Mouse (Mus musculus) liver, postnatal 0 days (tissue): ENCODE measurements around the gene Rad23a.
A peak's percentile ranks its signal among the peaks of the same experiment; 100 is the strongest.

Experiments
- CTCF ChIP-seq: sonication (generic); IDR thresholded peaks from 2 replicates; pipeline ENCODE4 v1.5.1; 2016; ENCODE audit warnings: antibody characterized with exemption, low read depth
- EP300 ChIP-seq: IDR thresholded peaks from 2 replicates; pipeline ENCODE4 v1.6.1; 2016; ENCODE audit warnings: antibody characterized with exemption, low read depth, mild to moderate bottlenecking

DNA sequence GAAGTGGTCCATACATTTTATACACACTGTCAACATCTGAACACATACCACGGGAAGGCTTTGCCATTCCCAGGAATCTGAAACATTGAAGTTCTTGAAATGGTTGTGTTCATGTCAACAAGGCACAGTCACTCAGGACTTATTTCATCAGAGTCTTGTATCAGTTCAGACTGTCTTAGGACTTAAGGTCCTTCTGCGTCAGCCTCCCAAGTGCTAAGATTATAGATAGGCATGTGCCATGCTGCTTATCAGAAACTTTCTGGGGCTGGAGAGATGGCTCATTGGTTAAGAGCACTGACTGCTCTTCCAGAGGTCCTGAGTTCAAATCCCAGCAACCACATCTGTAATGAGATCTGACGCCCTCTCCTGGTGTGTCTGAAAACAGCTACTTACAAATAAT is 33.9 kb upstream of the Rad23a start:
- TF ChIP-seq CTCF (0 out of 2 replicates have a peak, but pooled peaks have one; percentile 6), EP300 (no peak)
